Mouse (Mus musculus) liver, postnatal 0 days (tissue): ENCODE results near the gene Frmd4b.

ENCODE experiments used
- CTCF ChIP-seq: sonication (generic); IDR thresholded peaks from 2 replicates; pipeline ENCODE4 v1.5.1; 2016; ENCODE audit warnings: antibody characterized with exemption, low read depth
- EP300 ChIP-seq: IDR thresholded peaks from 2 replicates; pipeline ENCODE4 v1.6.1; 2016; ENCODE audit warnings: antibody characterized with exemption, low read depth, mild to moderate bottlenecking

DNA sequence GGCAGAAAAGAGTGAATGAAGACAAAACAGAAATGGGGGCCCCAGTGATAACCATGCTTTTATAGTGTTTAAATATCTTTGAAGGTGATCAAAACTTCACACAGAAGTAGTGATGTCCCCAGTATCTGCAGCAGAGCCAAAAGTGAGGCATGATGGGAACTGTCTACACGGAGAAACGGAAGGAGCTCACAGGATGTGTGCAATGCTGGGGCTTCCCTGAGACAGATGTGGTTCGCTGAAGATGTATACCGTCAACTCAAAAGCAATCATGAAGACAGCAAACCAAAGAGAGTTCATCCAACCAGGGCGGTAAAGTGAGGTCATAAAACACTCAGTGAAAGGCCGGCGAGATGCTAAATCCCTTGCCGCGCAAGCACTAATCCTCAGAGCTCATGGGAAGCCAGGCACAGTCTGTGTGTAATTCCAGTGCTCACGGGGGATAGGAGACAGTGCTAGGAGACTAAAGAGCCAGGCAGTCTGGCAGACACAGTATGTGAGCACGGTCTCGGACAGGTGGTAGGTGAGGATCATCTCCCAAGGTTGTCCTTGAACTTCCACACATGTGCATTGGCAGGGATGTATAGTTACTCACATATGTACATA lies 222.8 kb downstream of the Frmd4b start:
- TF ChIP-seq CTCF (no peak), EP300 (no peak)
